Mouse (Mus musculus) lung, postnatal 0 days (tissue): ENCODE data around the gene Cd70.

Experiments
- CTCF ChIP-seq: IDR thresholded peaks from 2 replicates; pipeline ENCODE4 v1.5.1; 2016; ENCODE audit warnings: antibody characterized with exemption, mild to moderate bottlenecking
- EP300 ChIP-seq: IDR thresholded peaks from 2 replicates; pipeline ENCODE4 v1.6.1; 2016; ENCODE audit warnings: antibody characterized with exemption, mild to moderate bottlenecking, control low read depth

DNA sequence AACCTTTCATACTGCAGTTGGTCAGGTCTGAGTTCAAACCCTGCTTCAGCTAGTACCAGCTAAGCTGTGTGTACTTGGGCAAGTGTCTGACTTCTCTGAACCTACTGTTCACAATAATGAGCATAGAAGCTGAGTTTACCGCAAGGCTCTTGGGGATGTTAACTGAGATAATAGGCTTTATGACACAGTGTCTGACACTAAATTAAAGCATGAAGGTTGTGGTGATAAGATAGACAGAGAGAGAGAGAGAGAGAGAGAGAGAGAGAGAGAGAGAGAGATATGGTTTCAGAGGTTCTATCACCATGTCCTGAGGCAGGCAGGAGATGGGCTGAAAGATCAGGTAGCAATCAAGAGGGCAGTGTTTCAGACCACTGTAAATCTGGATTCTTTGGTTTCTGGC, 39.6 kb downstream of the Cd70 start:
- no peak for TF ChIP-seq EP300
- no peak for TF ChIP-seq CTCF
